Mouse (Mus musculus) intestine, embryonic 15.5 days (tissue): ENCODE data around the gene Top3b. TPM values are rescaled to one million over a fixed set of nuclear protein-coding genes. Genes with fewer than 3 reads are reported as not detected.

Experiments
- ATAC-seq: fragments of 200-750 bp; cut with Nextera tagmentation; 2 replicates; pipeline ENCODE4 v1.8.0; 2017; ENCODE audit warnings: moderate TSS enrichment, moderate library complexity
- H3K27ac ChIP-seq: fragments of 300-500 bp; sonication (generic); 2 replicates; pipeline ENCODE4 v1.5.1; 2015; ENCODE audit warnings: mild to moderate bottlenecking, inconsistent platforms
- H3K27me3 ChIP-seq: fragments of 300-500 bp; sonication (generic); replicated peaks from 2 replicates; pipeline ENCODE4 v1.6.1; 2015; ENCODE audit warnings: inconsistent platforms
- H3K36me3 ChIP-seq: fragments of 300-500 bp; sonication (generic); 2 replicates; pipeline ENCODE4 v1.6.1; 2015; ENCODE audit warnings: inconsistent platforms
- H3K4me1 ChIP-seq: fragments of 300-500 bp; sonication (generic); replicated peaks from 2 replicates; pipeline ENCODE4 v1.6.1; 2015; ENCODE audit warnings: inconsistent platforms
- H3K4me2 ChIP-seq: fragments of 300-500 bp; sonication (generic); replicated peaks from 2 replicates; pipeline ENCODE4 v1.6.1; 2015; ENCODE audit warnings: mild to moderate bottlenecking, inconsistent platforms
- H3K4me3 ChIP-seq: fragments of 300-500 bp; sonication (generic); replicated peaks from 2 replicates; pipeline ENCODE4 v1.5.1; 2015; ENCODE audit warnings: inconsistent platforms
- H3K9ac ChIP-seq: fragments of 300-500 bp; sonication (generic); 2 replicates; pipeline ENCODE4 v1.6.1; 2015; ENCODE audit warnings: inconsistent platforms
- H3K9me3 ChIP-seq: fragments of 300-500 bp; sonication (generic); 2 replicates; pipeline ENCODE4 v1.6.1; 2016; ENCODE audit warnings: inconsistent platforms
- WGBS: fragments of 180-500 bp; shearing (Covaris S2); methylation state at CpG from one replicate; pipeline ENCODE4 v1.1.7; 2015; 5-methylcytosine and 5-hydroxymethylcytosine counted together
- polyA plus RNA-seq: library from polyadenylated mRNA; unstranded; fragments of >200 nt; fragmentation: Nextera tagmentation; extraction: Ambion mirVana; gene quantifications from 2 replicates; pipeline ENCODE4 v1.2.1, GENCODE M21; 2015

Top3b gene
- polyA plus RNA-seq, 1 experiment from 2014 or later: 51.1 TPM

- 72% methylated on average over 2 of the region's 2 CpGs for WGBS
- no peaks in the 10 kb centered on the region for H3K27me3 ChIP-seq
- H3K4me1 ChIP-seq: no peaks in the 10 kb centered on the region
- H3K9me3 ChIP-seq: no peaks in the 10 kb centered on the region
- no peaks in the 10 kb centered on the region for H3K36me3 ChIP-seq
- H3K27ac ChIP-seq: no peak within 1 kb of the TSS
- H3K4me2 ChIP-seq: no peak within 1 kb of the TSS
- no peak within 1 kb of the TSS for H3K9ac ChIP-seq
- no peak within 1 kb of the TSS for H3K4me3 ChIP-seq
- no peak for ATAC-seq
These were observed 6.6 kb upstream of the Top3b start, which contains the start of gene Igll1 for GRCm38 (mm10) chr16:16863978-16864377. Igll1 (minus strand) TSS chr16:16863985.

GRCm38 (mm10) chr16:16865217-16865616 is 5.3 kb upstream of the Top3b start:
- Histone ChIP-seq H3K27ac (no peak overlapping the region), H3K9ac (no peak overlapping the region), H3K27me3 (no peaks in the 10 kb centered on the region), H3K4me3 (no peak overlapping the region), H3K36me3 (no peaks in the 10 kb centered on the region), H3K4me2 (no peak overlapping the region), H3K4me1 (no peaks in the 10 kb centered on the region), H3K9me3 (no peaks in the 10 kb centered on the region)
- no peak for ATAC-seq

- WGBS: 50% methylated on average over 4 of the region's 5 CpGs
- H3K27ac ChIP-seq: no peak overlapping the region
- H3K36me3 ChIP-seq: no peaks in the 10 kb centered on the region
- no peaks in the 10 kb centered on the region for H3K9me3 ChIP-seq
- no peak for ATAC-seq
- no peaks in the 10 kb centered on the region for H3K4me1 ChIP-seq
- no peak overlapping the region for H3K4me2 ChIP-seq
- H3K27me3 ChIP-seq: no peaks in the 10 kb centered on the region
- H3K4me3 ChIP-seq: no peak overlapping the region
- no peak overlapping the region for H3K9ac ChIP-seq
These were observed 4.6 kb upstream of the Top3b start for GRCm38 (mm10) chr16:16865696-16866561.

GRCm38 (mm10) chr16:16870241-16870616 is 307 bp upstream of the Top3b start:
- H3K27ac ChIP-seq: peak overlapping the region; percentile 96
- peaks cover 4% of the 10 kb centered on the region; the same call in 1 of the 2 replicates for H3K36me3 ChIP-seq
- no peaks in the 10 kb centered on the region for H3K9me3 ChIP-seq
- peak overlapping the region; percentile 58 for H3K4me2 ChIP-seq
- no peaks in the 10 kb centered on the region; the same call in 1 of the 2 replicates for H3K4me1 ChIP-seq
- H3K4me3 ChIP-seq: peak overlapping the region; percentile 72
- H3K27me3 ChIP-seq: no peaks in the 10 kb centered on the region
- H3K9ac ChIP-seq: 0 out of 2 replicates have a peak overlapping the region, but pooled peaks have one; percentile 86
- ATAC-seq: peak; percentile 58
- WGBS: 37% methylated on average over 7 of the region's 7 CpGs

GRCm38 (mm10) chr16:16879025-16879424 is 8.5 kb downstream of the Top3b start:
- 88% methylated on average over 5 of the region's 5 CpGs for WGBS
- peaks cover 49% of the 10 kb centered on the region for H3K36me3 ChIP-seq
- no peak for ATAC-seq

GRCm38 (mm10) chr16:16888341-16888740 is 17.8 kb downstream of the Top3b start:
- Histone ChIP-seq H3K36me3 (peaks cover 63% of the 10 kb centered on the region), H3K27ac (no peak overlapping the region), H3K4me1 (no peaks in the 10 kb centered on the region), H3K4me3 (no peak overlapping the region), H3K27me3 (no peaks in the 10 kb centered on the region), H3K9me3 (no peaks in the 10 kb centered on the region), H3K4me2 (no peak overlapping the region), H3K9ac (no peak overlapping the region)
- ATAC-seq: no peak
- WGBS: 96% methylated on average over 1 of the region's 1 CpGs

More at GRCm38 (mm10) chr16:16879025-16879424, 8.5 kb downstream of the Top3b start:
- H3K4me1 ChIP-seq: no peaks in the 10 kb centered on the region
- no peak overlapping the region for H3K9ac ChIP-seq
- H3K27me3 ChIP-seq: no peaks in the 10 kb centered on the region
- H3K4me3 ChIP-seq: no peak overlapping the region
- H3K27ac ChIP-seq: no peak overlapping the region
- 0 out of 2 replicates have a peak, but pooled peaks cover 6% of the 10 kb centered on the region for H3K9me3 ChIP-seq
- no peak overlapping the region for H3K4me2 ChIP-seq

- peaks cover 7% of the 10 kb centered on the region; the same call in 1 of the 2 replicates for H3K4me1 ChIP-seq
- 89% methylated on average over 7 of the region's 7 CpGs for WGBS
- no peak overlapping the region for H3K4me3 ChIP-seq
- no peak overlapping the region for H3K27ac ChIP-seq
- H3K27me3 ChIP-seq: no peaks in the 10 kb centered on the region
- H3K4me2 ChIP-seq: no peak overlapping the region
- peaks cover 35% of the 10 kb centered on the region for H3K36me3 ChIP-seq
- H3K9me3 ChIP-seq: no peaks in the 10 kb centered on the region
- ATAC-seq: no peak
- no peak overlapping the region for H3K9ac ChIP-seq
These were observed 21.8 kb downstream of the Top3b start for GRCm38 (mm10) chr16:16892366-16892765.

GRCm38 (mm10) chr16:16896015-16896381 is 25.5 kb downstream of the Top3b start:
- no peak overlapping the region for H3K27ac ChIP-seq
- peaks cover 16% of the 10 kb centered on the region for H3K36me3 ChIP-seq
- H3K9ac ChIP-seq: no peak overlapping the region
- no peaks in the 10 kb centered on the region for H3K9me3 ChIP-seq
- H3K4me3 ChIP-seq: no peak overlapping the region
- H3K4me1 ChIP-seq: peaks cover 17% of the 10 kb centered on the region
- peak; percentile 46 for ATAC-seq
- 27% methylated on average over 4 of the region's 4 CpGs for WGBS
- no peaks in the 10 kb centered on the region for H3K27me3 ChIP-seq
- no peak overlapping the region for H3K4me2 ChIP-seq

GRCm38 (mm10) chr16:16896382-16897055 is 26.0 kb downstream of the Top3b start, which contains the start of gene Ppm1f:
Ppm1f (plus strand) TSS chr16:16896469.
- H3K4me3 ChIP-seq: peak within 1 kb of the TSS; percentile 62
- peaks cover 17% of the 10 kb centered on the region for H3K4me1 ChIP-seq
- H3K4me2 ChIP-seq: peak within 1 kb of the TSS; percentile 78
- no peaks in the 10 kb centered on the region for H3K27me3 ChIP-seq
- H3K36me3 ChIP-seq: peaks cover 12% of the 10 kb centered on the region
- no peaks in the 10 kb centered on the region for H3K9me3 ChIP-seq
- H3K27ac ChIP-seq: peak within 1 kb of the TSS; percentile 56; the same call in 1 of the 2 replicates
- peak within 1 kb of the TSS; percentile 68 for H3K9ac ChIP-seq
- under 1% methylated on average over 29 of the region's 29 CpGs for WGBS
- peak; percentile 95 for ATAC-seq

- Histone ChIP-seq H3K9me3 (no peaks in the 10 kb centered on the region), H3K27ac (peak overlapping the region; percentile 56; the same call in 1 of the 2 replicates), H3K4me1 (peaks cover 17% of the 10 kb centered on the region), H3K36me3 (0 out of 2 replicates have a peak, but pooled peaks cover 8% of the 10 kb centered on the region), H3K27me3 (no peaks in the 10 kb centered on the region), H3K4me3 (peak overlapping the region; percentile 62), H3K4me2 (peak overlapping the region; percentile 78), H3K9ac (peak overlapping the region; percentile 68)
- 19% methylated on average over 10 of the region's 10 CpGs for WGBS
- no peak for ATAC-seq
These were observed 26.6 kb downstream of the Top3b start for GRCm38 (mm10) chr16:16897056-16897584.

GRCm38 (mm10) chr16:16902329-16902728 is 31.8 kb downstream of the Top3b start:
- no peaks in the 10 kb centered on the region for H3K9me3 ChIP-seq
- H3K36me3 ChIP-seq: peaks cover 4% of the 10 kb centered on the region; the same call in 1 of the 2 replicates
- H3K27ac ChIP-seq: no peak overlapping the region
- no peak overlapping the region for H3K4me2 ChIP-seq
- 75% methylated on average over 4 of the region's 4 CpGs for WGBS
- H3K9ac ChIP-seq: no peak overlapping the region
- peaks cover 13% of the 10 kb centered on the region for H3K4me1 ChIP-seq
- no peak for ATAC-seq
- H3K4me3 ChIP-seq: no peak overlapping the region
- no peaks in the 10 kb centered on the region for H3K27me3 ChIP-seq

GRCm38 (mm10) chr16:16903188-16903587 is 32.7 kb downstream of the Top3b start:
- Histone ChIP-seq H3K9ac (no peak overlapping the region), H3K4me3 (no peak overlapping the region), H3K27ac (no peak overlapping the region), H3K9me3 (no peaks in the 10 kb centered on the region), H3K36me3 (peaks cover 4% of the 10 kb centered on the region; the same call in 1 of the 2 replicates), H3K27me3 (no peaks in the 10 kb centered on the region), H3K4me2 (no peak overlapping the region), H3K4me1 (peaks cover 8% of the 10 kb centered on the region; the same call in 1 of the 2 replicates)
- no peak for ATAC-seq
- 78% methylated on average over 5 of the region's 5 CpGs for WGBS
